Mouse (Mus musculus): ENCODE results near the gene Miga2.

GRCm38 (mm10) chr2:30381377-30381725, 17.3 kb downstream of the Miga2 start:
- TF ChIP-seq CTCF (IDR thresholded peaks at IDR 0.05; ENCODE audit: low read depth) (no peak), EP300 (optimal IDR thresholded peaks at IDR 0.05) (no peak)

All from stomach, postnatal 0 days (tissue).